Mouse (Mus musculus): ENCODE results near the gene Frmd5.

The Frmd5 gene

GRCm38 (mm10) chr2:121688107-121688506 is 118.8 kb downstream of the Frmd5 start:
- in situ Hi-C loops (cut with MboI, MseI), result loop anchor here (5.0 kb wide), 1 partner anchor 376 kb away; no protein-coding TSS in a partner anchor

- in situ Hi-C loops (cut with MboI, MseI), result no loop called here
Observed at GRCm38 (mm10) chr2:121683606-121684005, 123.3 kb downstream of the Frmd5 start.

GRCm38 (mm10) chr2:121682361-121682760 is 124.5 kb downstream of the Frmd5 start:
- in situ Hi-C loops (cut with MboI, MseI), result no loop called here

- in situ Hi-C loops (cut with MboI, MseI), result no loop called here
Observed at GRCm38 (mm10) chr2:121679711-121680110, 127.2 kb downstream of the Frmd5 start.

GRCm38 (mm10) chr2:121677649-121677986 is 129.3 kb downstream of the Frmd5 start:
- in situ Hi-C loops (cut with MboI, MseI), result no loop called here

- in situ Hi-C loops (cut with MboI, MseI), result no loop called here
Observed at GRCm38 (mm10) chr2:121676951-121677648, 129.8 kb downstream of the Frmd5 start.

GRCm38 (mm10) chr2:121675895-121676294 is 131.0 kb downstream of the Frmd5 start:
- in situ Hi-C loops (cut with MboI, MseI), result no loop called here

- in situ Hi-C loops (cut with MboI, MseI), result no loop called here
Observed at GRCm38 (mm10) chr2:121675136-121675535, 131.8 kb downstream of the Frmd5 start.

- in situ Hi-C loops (cut with MboI, MseI), result no loop called here
Observed at GRCm38 (mm10) chr2:121674211-121674610, 132.7 kb downstream of the Frmd5 start.

GRCm38 (mm10) chr2:121669846-121670245 is 137.0 kb downstream of the Frmd5 start:
- in situ Hi-C loops (cut with MboI, MseI), result no loop called here

GRCm38 (mm10) chr2:121668256-121668655 is 138.6 kb downstream of the Frmd5 start:
- in situ Hi-C loops (cut with MboI, MseI), result no loop called here

- in situ Hi-C loops (cut with MboI, MseI), result no loop called here
Observed at GRCm38 (mm10) chr2:121661160-121661502, 145.8 kb downstream of the Frmd5 start.

- in situ Hi-C loops (cut with MboI, MseI), result no loop called here
Observed at GRCm38 (mm10) chr2:121660461-121661159, 146.3 kb downstream of the Frmd5 start.

- in situ Hi-C loops (cut with MboI, MseI), result no loop called here
Observed at GRCm38 (mm10) chr2:121659350-121659749, 147.5 kb downstream of the Frmd5 start.

GRCm38 (mm10) chr2:121658123-121658767 is 148.6 kb downstream of the Frmd5 start:
- in situ Hi-C loops (cut with MboI, MseI), result no loop called here

GRCm38 (mm10) chr2:121655966-121656365 is 150.9 kb downstream of the Frmd5 start:
- in situ Hi-C loops (cut with MboI, MseI), result no loop called here

GRCm38 (mm10) chr2:121655106-121655505 is 151.8 kb downstream of the Frmd5 start:
- in situ Hi-C loops (cut with MboI, MseI), result no loop called here

- in situ Hi-C loops (cut with MboI, MseI), result no loop called here
Observed at GRCm38 (mm10) chr2:121646528-121646927, 160.4 kb downstream of the Frmd5 start.

GRCm38 (mm10) chr2:121642934-121643333 is 164.0 kb downstream of the Frmd5 start:
- in situ Hi-C loops (cut with MboI, MseI), result no loop called here

GRCm38 (mm10) chr2:121632091-121632490 is 174.8 kb downstream of the Frmd5 start:
- in situ Hi-C loops (cut with MboI, MseI), result no loop called here

- in situ Hi-C loops (cut with MboI, MseI), result no loop called here
Observed at GRCm38 (mm10) chr2:121630286-121630685, 176.6 kb downstream of the Frmd5 start.

- in situ Hi-C loops (cut with MboI, MseI), result loop anchor here (5.0 kb wide), 1 partner anchor 66 kb away; no protein-coding TSS in a partner anchor
Observed at GRCm38 (mm10) chr2:121628290-121628689, 178.6 kb downstream of the Frmd5 start.

GRCm38 (mm10) chr2:121625901-121626300 is 181.0 kb downstream of the Frmd5 start:
- in situ Hi-C loops (cut with MboI, MseI), result loop anchor here (5.0 kb wide), 1 partner anchor 64 kb away; no protein-coding TSS in a partner anchor
